Mouse (Mus musculus) activated CD4-positive, CD25-positive, alpha-beta regulatory T cell, adult 4 months (primary cell): Measurements from ENCODE around the gene Gm3033. TPM values are rescaled to one million over a fixed set of nuclear protein-coding genes. Genes with fewer than 3 reads are reported as not detected.
"Not testable (repeated sequence)": the region's sequence is repeated elsewhere in the genome, so short reads cannot be mapped to it uniquely, and the experiment has no call there.

Experiments
- ATAC-seq: one replicate; pipeline ENCODE4 v1.8.0; 2017
- polyA plus RNA-seq, 2 experiments: library from polyadenylated mRNA; unstranded; fragments of 100-300 nt; shearing (Covaris generic); gene quantifications; one replicate each; pipeline ENCODE4 v1.2.1; 2017

Gm3033 gene
- polyA plus RNA-seq, result not detected

DNA sequence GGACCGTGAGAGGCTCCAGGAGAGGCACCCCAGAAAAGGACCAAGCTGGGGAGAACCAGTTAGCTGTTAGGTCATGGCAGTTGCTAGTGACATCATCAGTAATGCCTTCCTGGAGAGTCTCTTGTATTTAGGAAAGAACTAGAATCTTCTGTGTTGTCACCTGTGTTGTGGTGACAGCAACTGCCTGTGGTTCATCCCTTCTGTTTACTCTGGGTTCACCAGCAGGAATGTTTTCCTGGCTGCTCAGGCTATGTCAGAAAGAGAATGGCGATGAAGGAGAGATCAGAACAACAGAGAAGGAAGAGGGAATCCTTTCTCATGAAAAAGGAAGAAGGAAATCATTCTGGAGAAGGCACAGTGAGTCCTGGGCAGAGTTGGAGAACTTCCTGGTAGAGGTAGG lies at the start of gene Gm3033:
Gm3033 (plus strand) TSS at position 301 of the 400 bp plus-strand sequence.
- ATAC-seq, result not testable (repeated sequence)

DNA sequence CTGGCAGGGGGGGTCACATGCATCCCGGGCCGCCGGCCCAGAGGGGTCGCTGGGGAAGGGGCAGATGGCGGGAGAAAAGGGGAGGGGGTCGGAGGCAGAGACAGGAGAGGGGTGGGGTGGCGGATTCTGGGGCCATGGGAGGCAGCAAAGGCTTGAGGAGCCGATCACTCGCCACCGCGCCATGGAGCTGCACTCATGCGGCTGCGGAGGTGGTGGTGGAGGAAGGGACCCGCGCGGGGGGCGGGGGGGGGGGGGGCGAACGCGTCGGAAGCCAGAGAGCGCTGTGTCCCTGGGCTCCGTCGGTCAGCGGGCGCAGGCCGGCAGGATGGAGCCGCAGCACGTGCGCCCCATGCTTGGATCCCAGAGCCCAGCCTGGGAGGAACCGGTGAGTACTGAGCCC lies 36.3 kb upstream of the Gm3033 start, which contains the start of gene Gm3002:
Gm3002 (plus strand) TSS at position 301 of the 400 bp plus-strand sequence.
- not testable (repeated sequence) for ATAC-seq

DNA sequence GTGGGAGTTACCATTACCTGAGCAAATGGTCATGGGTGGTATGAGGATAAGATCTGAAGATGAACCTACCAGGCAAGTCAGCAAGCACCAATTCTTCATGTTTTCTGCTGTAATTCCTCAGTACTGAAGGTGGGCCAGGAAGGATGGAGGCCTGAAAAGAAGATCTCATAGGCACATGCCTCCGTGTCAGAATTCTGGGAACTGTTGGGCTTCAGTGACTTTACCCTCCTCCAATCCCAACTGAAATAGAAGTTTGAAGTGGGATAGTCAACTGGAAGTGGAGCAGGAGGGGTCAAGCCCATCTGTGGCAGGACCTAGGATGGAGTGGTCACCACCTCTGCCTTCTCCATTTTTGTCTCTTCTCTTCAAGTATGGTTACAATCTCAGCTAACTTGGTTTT lies 37.8 kb downstream of the Gm3033 start, which contains the start of gene Gm2916:
Gm2916 (plus strand) TSS at position 301 of the 400 bp plus-strand sequence.
- not testable (repeated sequence) for ATAC-seq

Other genes starting within 250 kb of the Gm3033 start
- gene Gm3012, start 211.7 kb upstream of the Gm3033 start, polyA plus RNA-seq, result not detected
- 1 to 10 TPM; 6.3 to 6.4 TPM for gene Gm3020, start 194.2 kb upstream of the Gm3033 start, polyA plus RNA-seq
- not detected for gene Gm3043, start 157.5 kb upstream of the Gm3033 start, polyA plus RNA-seq
- 1 to 10 TPM in 1 of 2 experiments, not detected in 1; 1.2 TPM for gene Gm3002, start 36.2 kb upstream of the Gm3033 start, polyA plus RNA-seq
- gene Gm2916, start 37.9 kb downstream of the Gm3033 start, polyA plus RNA-seq, result under 1 TPM in 1 of 2 experiments, not detected in 1; 0.33 TPM
- gene Gm3029, start 85.5 kb downstream of the Gm3033 start, polyA plus RNA-seq, result not detected
- under 1 TPM; 0.29 to 0.97 TPM for gene Gm3095, start 117.3 kb downstream of the Gm3033 start, polyA plus RNA-seq
- gene Gm3099, start 152.1 kb downstream of the Gm3033 start, polyA plus RNA-seq, result not detected
- 1 to 10 TPM in 1 of 2 experiments, under 1 TPM in 1; 0.65 to 2.6 TPM for gene Gm5796, start 177.7 kb downstream of the Gm3033 start, polyA plus RNA-seq
- under 1 TPM; 0.29 to 0.41 TPM for gene Gm3115, start 237.9 kb downstream of the Gm3033 start, polyA plus RNA-seq